In the genomic region with DNA sequence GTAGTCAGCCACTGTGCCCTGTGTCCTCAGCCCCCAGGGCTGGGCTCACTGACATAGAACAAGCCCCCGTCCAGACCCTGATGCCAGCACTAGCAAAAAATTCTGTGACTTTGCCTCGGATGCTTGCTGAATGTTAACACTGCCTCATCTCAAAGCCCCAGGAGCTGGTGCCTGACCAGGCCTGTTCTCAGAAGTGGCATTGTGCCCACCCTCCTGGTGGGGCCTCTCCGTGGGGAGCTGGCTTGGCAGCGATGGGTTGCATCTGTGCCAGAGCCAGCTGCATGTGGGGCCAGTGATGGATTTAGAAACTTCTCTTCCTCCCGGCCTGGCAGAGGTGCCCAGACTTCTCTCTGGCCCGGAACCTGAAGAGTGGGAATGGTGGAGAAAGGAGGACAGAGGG, we compare ENCODE assay signal across 9 mouse cellular contexts. TPM values are rescaled to one million over a fixed set of nuclear protein-coding genes. Genes with fewer than 3 reads are reported as not detected.
A peak's percentile ranks its signal among the peaks of the same experiment; 100 is the strongest.
DNase-seq lines count a peak whose midpoint lies in the region; ATAC-seq lines count a peak whose summit lies in the region.
"Had no signal": no experiment of that assay in that cellular context is flagged by ENCODE, and none has a peak within 500 bp of the region (broad histone marks: within the 10 kb centered on the region; RNA-seq: fewer than 3 reads in every experiment).

No protein-coding gene starts in this region.

- no peak overlapping the region for H3K4me3 ChIP-seq in limb, embryonic 15.5 days
- H3K4me3 ChIP-seq: liver, embryonic 15.5 days had no signal

- peaks cover 35% of the 10 kb centered on the region for H3K4me1 ChIP-seq in limb, embryonic 15.5 days
- H3K4me1 ChIP-seq: liver, embryonic 15.5 days had no signal

- H3K27me3 ChIP-seq in limb, embryonic 15.5 days = no peaks in the 10 kb centered on the region
- H3K27me3 ChIP-seq: liver, embryonic 15.5 days had no signal

- H3K36me3 ChIP-seq in limb, embryonic 15.5 days = no peaks in the 10 kb centered on the region
- H3K36me3 ChIP-seq: liver, embryonic 15.5 days had no signal

- intact Hi-C loops in heart, postnatal 14 days (cut with DNase I) = no loop called here

- H3K9ac ChIP-seq in limb, embryonic 15.5 days = no peak overlapping the region
- H3K9ac ChIP-seq: liver, embryonic 15.5 days had no signal

- ATAC-seq in cerebellum, adult (ENCODE audit: insufficient number of reproducible peaks, low FRiP score, low TSS enrichment) = no peak
- ATAC-seq in limb, embryonic 15.5 days (ENCODE audit: insufficient number of reproducible peaks, low FRiP score, low TSS enrichment, low read depth) = no peak

- no peaks in the 10 kb centered on the region for H3K9me3 ChIP-seq in limb, embryonic 15.5 days
- H3K9me3 ChIP-seq: liver, embryonic 15.5 days had no signal

- H3K4me2 ChIP-seq in limb, embryonic 15.5 days = no peak overlapping the region
- H3K4me2 ChIP-seq: liver, embryonic 15.5 days had no signal

- H3K27ac ChIP-seq in limb, embryonic 15.5 days = peak overlapping the region; percentile 35
- H3K27ac ChIP-seq: liver, embryonic 15.5 days had no signal

- DNase-seq in cerebellum, adult 11 months = peak; percentile 44
- peak; percentile 83 for DNase-seq in adrenal gland, postnatal 10 days
- DNase-seq in frontal cortex, postnatal 10 days (ENCODE audit: low spot score in 2 of 2) = peak; percentile 86 to 89
- peak; percentile 78 to 86 for DNase-seq in heart, postnatal 14 days
- peak; percentile 37 for DNase-seq in testis, postnatal 14 days (ENCODE audit: low spot score)
- DNase-seq in c-Kit-positive CD71-positive TER-119-positive erythroid progenitor cells, embryonic 14.5 days (ENCODE audit: low spot score) = no peak

- WGBS in limb, embryonic 15.5 days = 50% methylated on average over 6 of the region's 6 CpGs

RNA-seq across cellular contexts. Expression of a gene that starts 30.2 kb away (rescaled TPM):
- total RNA-seq in adrenal gland, postnatal 10 days (2021) = 10 to 100 TPM in 1 of 2 experiments, 1 to 10 TPM in 1; 8.3 to 11.3 TPM
- 10 to 100 TPM; 10.5 to 13.6 TPM for total RNA-seq in heart, postnatal 14 days (2021)
- polyA plus RNA-seq in limb, embryonic 15.5 days (2015; fragmentation: Nextera tagmentation; extraction: Ambion mirVana) = 9.6 and 17.3 TPM in 2 replicates

RNA-seq across cellular contexts. Expression of a gene that starts 40.3 kb away (rescaled TPM):
- total RNA-seq in adrenal gland, postnatal 10 days (2021) = 10 to 100 TPM; 59.2 to 61.7 TPM
- 10 to 100 TPM; 50.2 to 56.7 TPM for total RNA-seq in heart, postnatal 14 days (2021)
- 64.1 and 64.4 TPM in 2 replicates for polyA plus RNA-seq in limb, embryonic 15.5 days (2015; fragmentation: Nextera tagmentation; extraction: Ambion mirVana)
